Mouse (Mus musculus): ENCODE data around the gene Nup133. TPM values are rescaled to one million over a fixed set of nuclear protein-coding genes. Genes with fewer than 3 reads are reported as not detected.
"Not testable (repeated sequence)": the region's sequence is repeated elsewhere in the genome, so short reads cannot be mapped to it uniquely, and the experiment has no call there.

Gene Nup133
- 10 to 100 TPM in 1 of 3 experiments, 1 to 10 TPM in 2; 7.2 to 10.5 (median 8.2) TPM for polyA plus RNA-seq (2017; shearing (Covaris generic))

DNA sequence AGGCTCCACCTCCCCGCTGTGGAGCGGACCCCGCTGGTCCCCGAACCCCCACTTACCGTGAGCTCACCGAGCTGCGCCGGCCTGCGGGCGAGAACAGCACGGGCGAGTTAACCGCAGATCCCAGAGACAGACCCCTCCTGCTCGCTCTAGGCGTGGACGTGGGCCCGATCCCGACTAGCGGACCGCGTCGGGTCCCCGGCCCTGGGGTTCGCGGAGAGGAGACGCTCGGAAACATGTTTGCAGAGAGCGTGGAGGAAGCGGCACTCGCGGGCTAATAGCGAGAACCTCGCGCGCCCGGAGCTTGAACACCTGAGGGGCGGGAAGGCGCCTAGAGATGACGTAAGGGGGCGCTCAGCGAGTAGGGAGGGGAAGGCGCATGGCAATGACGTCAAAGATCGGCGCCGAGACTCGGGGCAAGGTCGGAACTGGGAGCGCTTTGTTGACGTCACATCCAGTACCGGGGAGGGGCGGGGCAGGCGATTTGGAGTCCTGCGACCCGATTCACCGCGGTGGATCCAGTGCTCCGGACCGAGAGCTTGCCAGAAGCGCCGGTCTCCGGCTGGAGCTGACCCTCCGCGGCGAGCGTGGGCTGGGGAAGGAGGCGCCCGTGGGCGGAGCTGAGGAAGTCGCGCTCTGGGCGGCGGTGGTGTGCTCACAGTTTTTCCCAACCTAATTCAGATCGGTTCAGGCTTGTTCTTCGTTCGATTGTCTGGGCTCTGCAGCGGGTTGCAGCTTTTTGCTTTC lies at the start of gene Nup133:
Gene Nup133 (minus strand): TSS at position 324 of the 744 bp plus-strand sequence.
- ATAC-seq, result peak; percentile 87

DNA sequence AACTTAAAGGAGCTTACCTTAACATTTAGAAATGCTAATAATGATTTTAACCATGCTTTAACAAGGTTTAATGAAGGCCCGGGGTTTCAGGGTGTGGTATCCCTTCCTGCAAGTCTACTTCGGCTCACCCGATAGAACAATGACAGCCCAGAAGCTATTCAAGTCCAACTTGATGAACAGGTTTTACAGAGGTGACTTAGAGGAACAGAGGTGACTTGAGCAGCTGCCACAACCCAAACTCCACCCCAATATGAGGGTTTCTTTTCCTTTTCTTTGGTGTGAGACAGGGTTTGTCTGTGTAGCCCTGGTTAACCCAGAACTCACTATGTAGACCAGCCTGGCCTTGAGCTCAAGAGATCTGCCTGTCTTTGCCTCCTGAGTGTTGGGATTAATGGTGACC lies 44.9 kb upstream of the Nup133 start:
- ATAC-seq, result no peak

DNA sequence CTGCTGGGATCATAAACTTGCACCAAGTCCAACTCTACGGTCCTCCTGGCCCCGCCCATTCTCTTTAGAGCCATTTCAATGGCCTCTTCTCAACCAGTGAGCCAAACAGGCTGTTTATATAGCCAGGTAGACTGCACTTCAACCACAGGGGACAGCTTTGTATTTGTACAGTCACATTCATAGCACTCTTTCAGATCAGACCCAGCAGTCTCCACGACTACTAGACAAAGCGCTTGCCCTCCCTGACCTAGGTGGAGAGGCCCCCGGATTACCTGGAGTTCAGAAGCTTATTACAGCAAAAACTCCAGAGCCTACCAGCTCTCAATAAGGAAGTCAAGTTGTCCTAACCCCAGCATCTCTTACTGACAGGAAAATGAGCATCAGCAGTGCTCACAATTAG lies 44.5 kb upstream of the Nup133 start:
- ATAC-seq, result no peak

DNA sequence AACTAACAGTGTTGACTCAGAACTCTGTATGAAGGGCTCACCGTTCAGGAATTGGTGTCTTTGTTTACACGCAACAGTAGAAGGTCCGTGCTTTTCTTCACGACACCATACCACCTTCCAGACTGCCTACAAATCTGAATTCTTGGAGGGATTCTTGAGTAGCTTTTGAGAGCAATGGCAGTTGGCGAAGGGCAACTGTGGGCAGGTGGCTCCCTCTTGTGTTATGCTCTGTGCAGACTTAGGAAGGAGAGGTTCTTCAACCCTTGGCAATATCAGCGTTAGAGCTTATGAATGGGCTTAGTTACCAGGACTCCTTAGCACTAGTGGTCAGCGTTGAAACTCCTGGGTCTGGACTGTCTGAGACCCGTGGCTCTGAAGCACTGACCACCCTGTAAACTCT lies 43.5 kb upstream of the Nup133 start:
- no peak for ATAC-seq

DNA sequence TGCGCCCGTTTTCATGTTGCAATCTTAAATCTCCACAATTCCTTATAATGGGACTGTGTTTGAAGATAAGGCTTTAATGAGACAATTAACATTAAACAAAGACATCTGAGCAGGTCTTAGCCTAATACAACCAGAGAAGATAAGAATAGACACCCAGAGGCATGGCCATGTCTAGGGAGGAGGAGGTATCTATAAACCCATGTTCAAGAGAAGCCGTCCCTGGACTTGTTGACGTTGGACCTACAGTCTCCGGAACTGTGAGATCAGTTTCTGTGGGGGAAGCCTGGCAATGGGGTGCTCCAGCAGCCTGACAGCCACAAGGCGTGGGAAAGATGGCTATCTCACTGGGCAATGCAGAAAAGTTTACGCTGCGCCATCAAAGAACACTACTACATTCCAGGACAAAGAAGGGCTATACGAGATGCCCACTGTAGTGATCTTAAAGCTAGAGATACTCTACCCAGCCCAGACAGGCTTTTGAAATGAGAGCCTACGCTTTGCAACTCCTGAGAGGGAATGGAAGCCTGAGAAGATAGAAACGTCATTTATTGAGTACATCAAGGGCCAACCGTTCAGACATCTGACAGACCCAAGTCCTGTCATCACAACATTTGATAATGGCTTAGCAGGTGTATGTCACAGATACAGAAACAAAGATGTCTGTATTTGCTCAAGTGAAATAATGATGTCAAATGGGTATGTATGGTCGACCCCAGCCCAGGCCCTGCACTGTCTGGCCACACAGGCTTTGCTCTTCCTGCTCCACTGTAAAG lies 41.4 kb upstream of the Nup133 start:
- ATAC-seq, result no peak

DNA sequence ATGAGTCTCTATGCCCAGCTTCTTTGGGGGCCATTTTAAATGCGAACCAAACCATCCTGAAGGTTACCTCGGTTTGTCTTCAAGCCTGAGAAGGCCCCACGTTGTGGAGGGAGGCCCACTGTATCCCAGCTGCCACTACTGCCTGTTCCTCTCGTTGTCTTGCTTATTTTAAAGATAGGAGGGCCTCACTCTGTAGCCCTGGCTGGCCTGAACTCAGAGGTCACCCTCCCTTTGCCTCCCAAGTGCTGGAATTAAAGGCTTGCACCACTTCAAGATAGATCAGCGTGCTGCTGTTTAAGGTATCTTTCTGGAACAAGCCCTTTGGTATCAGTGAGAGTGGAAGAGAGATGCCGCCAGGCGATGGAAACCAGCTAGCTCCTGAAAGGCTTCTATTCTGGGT lies 40.1 kb upstream of the Nup133 start:
- no peak for ATAC-seq

DNA sequence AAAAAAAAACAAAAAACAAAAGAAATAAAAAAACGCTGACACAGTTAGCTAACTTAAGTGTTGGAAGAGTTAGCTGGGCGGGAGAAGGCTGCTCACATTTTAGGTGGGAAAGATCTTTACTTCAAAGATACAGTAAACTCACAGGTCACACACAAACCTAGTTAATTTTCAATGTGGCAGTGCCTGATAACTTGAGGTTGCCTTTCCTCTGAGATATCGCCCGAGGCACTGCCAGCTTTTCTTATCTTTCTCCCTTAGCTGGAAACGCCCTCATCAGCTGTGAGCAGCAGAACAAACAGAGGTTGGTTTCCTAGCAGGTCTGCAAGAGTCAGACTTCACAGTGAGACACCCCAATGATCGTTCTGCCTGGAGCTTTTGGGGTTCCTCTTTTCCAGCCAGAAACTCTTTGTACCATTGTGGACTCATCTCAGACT lies 39.6 kb upstream of the Nup133 start:
- ATAC-seq, result no peak

DNA sequence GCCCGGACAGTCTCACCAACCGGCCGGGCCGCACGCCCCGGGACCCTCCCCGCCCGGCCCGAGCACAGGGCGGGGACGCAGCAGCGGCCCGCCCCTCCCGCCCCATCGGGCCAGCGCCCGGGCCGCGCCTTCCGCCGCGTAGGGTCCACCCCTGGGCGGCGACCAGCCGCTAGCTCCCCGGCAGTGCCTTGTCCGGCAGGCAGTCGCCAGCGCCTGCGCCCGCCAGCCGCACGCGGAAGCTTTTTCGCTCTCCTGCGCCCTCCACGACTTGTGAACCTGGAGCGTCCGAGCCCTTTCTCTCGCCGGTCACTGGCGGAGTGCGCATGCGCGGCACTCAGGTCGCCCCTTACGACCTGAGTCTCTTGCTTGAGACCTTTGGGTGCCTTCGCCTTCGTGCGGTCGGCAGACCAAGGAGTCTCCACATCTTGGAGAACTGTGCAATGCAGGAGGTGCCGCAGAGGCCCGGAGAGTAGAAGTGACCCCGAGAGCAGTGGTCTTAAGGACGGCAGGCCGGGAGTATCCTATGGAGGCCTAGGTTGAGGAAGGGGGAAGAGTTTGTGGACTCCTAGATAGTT lies 33.8 kb upstream of the Nup133 start, which contains the start of gene Abcb10:
Gene Abcb10 (minus strand): TSS at position 297 of the 575 bp plus-strand sequence.
- peak; percentile 41 for ATAC-seq

DNA sequence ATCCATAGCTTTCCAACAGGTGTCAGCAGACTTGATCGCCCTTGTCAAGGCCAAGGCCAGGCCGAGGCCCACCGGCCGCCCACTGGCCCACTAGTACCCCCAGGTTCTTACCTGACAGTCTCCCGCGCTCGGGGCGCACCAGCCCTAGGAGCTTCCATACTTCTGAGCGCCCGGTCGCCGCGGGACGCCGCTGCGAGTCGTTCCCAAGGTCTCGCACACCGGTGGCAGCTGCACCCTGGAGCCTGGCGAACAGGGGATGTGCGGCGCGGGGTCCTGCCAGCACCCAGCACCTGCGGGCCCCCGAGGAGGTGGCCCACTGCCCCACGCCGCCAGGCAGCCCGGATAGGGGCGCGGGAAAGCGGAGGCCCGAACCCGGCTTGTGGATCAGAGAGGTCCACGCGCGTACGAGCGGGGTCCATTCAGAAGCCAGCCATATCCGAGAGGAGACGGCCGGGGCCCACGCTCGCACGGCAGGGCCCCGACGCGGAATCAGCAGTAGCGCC lies 33.3 kb upstream of the Nup133 start:
- ATAC-seq, result peak; percentile 35

DNA sequence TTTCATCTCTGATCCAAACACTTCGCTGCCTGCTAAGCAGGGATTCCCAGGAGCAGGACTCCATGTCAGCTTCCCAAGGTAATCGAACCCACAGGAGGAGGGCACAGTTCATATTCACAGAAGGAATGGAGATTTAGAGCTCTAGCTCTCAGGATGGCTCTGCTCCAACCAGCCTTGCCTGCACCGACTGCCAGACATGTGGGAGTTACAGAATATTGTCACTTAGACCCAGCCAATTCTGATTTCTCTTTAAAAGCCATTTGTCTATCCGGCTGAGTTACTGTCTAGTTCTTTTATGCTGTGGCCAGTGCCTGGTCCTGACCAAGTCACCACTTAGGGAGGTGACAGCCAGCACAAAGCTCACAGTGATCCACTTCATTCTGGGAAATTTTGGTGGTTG lies 32.6 kb upstream of the Nup133 start:
- no peak for ATAC-seq

DNA sequence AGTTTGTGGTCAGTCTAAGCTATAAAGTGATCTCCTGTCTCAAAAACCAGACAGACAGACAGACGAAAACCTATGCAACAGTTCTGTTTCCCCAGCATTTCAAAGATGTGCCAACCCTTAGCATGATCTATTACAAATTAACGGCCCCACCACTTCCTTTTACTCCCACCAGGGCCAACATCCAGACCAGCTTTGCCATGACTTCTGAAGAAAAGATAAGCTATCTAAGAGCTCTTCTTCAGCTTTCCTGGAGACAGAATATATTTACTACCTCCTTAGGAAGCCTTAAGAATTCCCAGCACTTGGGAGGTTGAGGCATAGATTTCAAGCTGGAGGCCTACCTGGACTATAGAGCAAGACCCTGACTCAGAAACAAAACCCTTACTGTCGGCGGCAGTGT lies 31.2 kb upstream of the Nup133 start:
- no peak for ATAC-seq

DNA sequence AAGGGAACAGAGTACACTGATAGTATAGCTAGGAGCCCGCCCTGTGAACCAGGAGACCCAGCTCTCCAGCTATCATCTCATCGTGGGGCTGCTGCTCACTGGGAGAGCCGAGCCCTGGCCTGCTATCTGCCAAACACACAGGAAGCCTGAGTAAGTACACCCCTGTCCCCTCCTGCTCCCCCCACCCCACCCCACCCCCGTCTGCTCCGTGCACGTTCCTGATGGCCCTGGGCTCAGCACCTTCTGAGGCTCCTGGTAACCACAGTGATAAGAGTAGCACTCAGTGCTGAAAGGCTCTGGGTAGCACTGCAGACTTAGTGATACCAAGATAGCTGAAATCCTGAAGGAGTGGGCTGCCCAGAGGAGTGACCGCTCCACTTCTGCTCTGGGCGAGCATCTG lies 29.9 kb upstream of the Nup133 start:
- ATAC-seq, result no peak

DNA sequence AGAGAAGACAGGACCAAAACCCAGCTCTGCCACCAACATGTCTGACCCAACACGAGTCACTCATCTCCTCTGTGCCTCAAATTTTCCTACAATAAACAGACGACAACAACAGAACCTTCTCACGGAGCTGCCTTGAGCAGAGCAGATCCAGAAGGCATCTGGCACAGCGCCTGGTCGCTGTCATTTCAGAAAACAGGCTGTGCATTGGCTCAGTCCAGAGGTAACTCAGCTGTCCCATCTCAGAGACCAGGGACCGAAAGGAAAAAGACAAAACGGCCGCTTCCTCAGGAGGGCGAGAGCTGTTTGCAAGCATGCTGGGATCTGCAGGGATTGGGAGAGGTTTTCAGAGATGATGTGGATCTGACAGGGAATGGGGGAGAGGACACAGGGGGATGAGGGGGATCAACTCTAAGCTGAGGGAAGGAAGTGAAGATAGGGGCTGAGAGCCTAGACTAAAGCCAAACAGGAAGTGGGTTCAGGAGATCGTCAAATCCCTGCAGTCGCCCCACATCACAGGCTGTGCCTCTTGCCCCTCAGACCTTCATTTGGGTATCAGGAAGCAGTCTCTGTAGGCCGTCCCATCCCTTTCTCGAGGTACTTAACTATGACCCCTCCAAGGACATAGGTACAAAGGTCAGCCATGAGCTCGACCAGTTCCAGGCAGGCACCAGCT lies 29.2 kb upstream of the Nup133 start:
- ATAC-seq, result no peak

DNA sequence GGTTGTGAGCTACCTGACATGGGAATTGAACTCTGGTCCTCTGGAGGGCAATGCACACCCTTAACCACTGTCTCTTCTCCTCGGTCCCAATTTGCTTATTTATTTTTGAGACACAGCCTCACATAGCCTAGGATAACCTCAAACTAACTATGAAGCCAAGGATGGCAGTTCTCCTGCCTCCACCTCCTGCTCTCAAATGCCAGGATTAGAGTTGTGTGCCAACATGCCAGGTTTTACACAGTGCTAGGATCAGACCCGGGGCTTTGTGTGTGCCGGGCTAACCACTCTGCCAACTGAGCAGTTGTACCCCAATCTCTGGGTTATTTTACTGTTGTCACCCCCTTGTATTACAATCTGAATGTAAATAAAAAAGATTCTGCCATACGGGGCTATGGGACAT lies 28.4 kb upstream of the Nup133 start:
- no peak for ATAC-seq

DNA sequence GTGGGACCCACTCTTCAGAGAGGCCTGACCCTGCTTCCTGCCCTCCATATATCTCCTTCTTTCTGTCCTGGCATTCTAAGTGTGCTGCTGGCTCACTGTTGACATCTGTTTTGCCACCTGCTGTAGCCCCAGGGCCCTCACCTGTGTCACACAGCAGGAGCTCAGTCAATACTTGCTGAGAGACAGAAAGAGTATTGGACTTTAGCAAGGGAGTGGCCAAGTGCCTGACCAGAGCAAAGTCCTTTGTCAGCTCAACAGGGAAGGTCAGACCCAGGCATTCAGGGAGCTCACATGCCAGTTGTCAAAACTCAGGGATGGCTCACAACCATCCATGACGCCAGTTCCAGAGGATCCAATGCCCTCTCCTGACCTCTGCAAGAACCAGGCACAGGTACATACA lies 24.4 kb upstream of the Nup133 start:
- ATAC-seq, result no peak

DNA sequence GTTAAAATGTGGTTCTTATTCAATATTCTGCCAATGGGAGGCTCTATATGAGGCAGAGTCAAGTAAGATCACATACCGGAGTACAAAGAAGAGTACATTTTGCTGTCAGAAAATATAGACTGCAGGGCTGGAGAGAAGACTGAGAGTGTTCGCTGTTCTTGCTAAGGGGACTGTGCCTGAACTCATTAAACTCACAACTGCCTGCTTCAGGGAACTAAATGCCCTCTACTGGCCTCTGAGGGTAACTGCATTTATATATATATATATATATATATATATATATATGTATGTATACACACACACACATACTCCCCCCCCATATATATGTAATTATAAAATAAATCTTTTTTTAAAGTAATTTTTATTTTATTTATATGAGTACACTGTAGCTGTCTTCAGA lies 17.8 kb upstream of the Nup133 start:
- no peak for ATAC-seq

DNA sequence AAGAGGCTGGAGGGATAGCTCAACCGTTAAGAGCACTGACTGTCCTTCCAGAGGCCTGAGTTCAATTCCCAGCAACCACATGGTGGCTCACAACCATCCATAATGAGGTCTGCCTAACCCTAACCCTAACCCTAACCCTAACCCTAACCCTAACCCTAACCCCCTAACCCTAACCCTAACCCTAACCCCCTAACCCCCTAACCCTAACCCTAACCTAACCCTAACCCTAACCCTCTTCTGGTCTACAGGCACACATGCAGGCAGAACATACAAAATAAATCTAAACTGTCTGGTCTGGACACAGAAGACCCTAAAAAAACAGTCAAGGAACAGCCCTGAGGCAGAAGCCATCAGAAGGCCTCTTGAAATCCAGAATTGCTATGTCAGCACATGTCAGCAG lies 12.3 kb upstream of the Nup133 start:
- no peak for ATAC-seq

DNA sequence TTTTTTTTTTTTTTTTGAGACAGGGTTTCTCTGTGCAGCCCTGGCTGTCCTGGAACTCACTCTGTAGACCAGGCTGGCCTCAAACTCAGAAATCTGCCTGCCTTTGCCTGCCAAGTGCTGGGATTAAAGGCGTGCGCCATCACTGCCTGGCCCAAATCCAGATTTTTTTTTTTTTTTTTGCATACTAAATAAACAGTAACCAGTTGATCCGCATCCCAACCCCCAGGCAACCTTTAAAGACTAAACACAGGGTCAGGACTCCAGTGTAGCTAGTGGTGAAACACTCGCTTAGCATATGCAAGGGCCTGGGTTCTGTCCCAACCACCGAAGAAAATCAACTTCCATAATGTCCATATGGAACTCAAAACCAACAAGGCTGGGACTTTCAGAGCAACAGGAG lies 11.5 kb upstream of the Nup133 start:
- not testable (repeated sequence) for ATAC-seq

DNA sequence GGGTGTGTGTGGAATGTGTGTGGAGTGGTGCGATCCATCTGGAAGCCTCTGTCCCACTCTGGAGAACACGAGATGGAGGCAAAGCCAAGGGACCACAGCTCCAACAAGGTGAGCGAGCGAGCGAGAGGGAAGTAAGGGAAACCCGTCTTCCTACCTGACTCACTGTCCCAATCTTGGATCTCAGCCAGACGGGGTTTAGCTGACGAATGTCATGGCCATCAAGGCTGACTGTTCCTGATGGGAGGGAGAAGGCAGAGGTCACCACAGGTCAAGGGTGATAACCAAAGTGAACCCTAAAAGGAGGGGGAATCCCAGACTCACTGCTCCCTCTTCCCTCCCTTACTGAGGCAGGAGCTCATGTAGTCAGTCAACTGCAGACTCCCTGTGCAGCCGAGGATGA lies 11.0 kb upstream of the Nup133 start:
- ATAC-seq, result no peak

DNA sequence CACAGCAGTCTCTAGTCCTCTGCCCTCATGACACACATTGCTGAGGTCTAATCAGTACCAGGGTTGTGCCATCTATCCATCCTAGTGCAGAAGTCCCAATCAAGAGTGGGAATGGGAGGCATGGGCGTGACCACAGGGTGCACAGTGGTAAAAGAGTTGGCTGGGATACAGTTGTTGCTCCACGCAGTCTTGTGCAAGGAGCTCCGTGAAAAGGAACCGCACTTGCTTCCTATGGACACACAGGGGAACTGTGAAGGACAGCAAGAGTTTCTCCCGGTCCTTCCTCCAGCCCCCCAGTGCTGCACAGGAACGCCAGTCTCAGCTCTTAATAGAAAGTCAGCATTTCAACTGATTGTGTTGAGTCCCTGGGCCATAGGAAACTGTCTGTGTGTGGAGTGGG lies 10.4 kb upstream of the Nup133 start:
- ATAC-seq, result no peak

DNA sequence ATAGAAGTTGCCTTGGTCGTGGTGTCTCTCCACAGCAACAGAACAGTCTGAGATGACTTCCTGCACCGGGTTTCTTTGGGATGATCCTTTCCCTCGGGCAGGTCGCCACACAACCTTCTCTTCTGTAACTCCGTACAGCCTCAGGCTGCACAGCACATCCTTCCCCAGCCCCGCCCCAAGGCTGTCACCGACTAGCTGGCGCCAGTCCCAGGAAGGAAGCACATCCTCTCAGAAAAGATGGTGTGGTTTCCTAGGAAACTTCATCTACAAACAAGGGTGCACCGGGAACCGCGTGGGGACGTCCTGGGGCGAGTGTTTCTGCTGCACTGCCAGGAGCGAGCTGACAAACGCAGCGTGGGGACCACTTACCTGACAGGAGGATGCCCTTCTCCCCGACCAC lies 9.1 kb upstream of the Nup133 start:
- no peak for ATAC-seq

DNA sequence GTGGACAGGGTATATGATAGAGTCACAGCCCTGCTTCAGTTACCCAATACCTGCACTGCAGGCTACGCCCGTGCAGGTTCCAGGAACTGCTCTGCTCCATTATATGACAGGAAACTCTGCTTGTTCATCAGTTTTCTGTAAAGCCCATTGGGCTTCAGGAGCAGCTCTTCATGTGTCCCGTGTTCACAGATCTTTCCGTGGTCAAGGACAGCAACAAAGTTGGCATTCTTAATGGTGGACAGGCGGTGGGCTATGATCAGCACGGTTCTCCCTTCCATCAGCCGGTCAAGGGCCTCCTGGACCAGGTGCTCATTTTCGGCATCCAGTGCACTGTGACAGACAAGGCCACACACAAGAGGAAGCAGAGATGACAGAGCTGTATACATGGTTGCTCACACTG lies 5.2 kb upstream of the Nup133 start:
- no peak for ATAC-seq

DNA sequence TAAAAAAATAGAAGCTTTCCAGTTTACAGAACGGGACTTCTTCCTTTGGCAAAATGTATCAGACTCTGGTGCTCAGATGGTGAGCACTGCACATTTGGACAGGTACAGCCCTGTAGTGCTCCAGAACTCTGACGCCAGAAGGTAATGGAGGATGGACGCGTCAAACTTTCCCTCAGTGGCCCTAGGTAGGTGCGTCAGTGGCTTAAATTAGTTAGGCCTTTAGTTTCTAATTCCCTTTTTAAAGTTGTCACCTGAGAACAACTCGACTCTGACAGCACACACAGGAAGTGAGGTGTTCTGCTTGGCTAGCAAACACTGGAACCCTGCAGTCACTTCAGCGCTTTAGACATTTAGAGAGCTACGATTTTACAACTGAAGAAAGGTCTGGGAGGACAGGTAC lies 4.6 kb upstream of the Nup133 start:
- no peak for ATAC-seq
